Mouse (Mus musculus) spleen, embryonic (tissue): ENCODE data around the gene Wfdc13.
"Not testable (repeated sequence)": the region's sequence is repeated elsewhere in the genome, so short reads cannot be mapped to it uniquely, and the experiment has no call there.

Experiments
- CTCF ChIA-PET: fragments of 350-600 bp; sonication (Branson Sonifier 250); formaldehyde crosslinking; loops from one replicate; lab custom pipeline; 2022; lab: Charles Lee

The Wfdc13 gene

DNA sequence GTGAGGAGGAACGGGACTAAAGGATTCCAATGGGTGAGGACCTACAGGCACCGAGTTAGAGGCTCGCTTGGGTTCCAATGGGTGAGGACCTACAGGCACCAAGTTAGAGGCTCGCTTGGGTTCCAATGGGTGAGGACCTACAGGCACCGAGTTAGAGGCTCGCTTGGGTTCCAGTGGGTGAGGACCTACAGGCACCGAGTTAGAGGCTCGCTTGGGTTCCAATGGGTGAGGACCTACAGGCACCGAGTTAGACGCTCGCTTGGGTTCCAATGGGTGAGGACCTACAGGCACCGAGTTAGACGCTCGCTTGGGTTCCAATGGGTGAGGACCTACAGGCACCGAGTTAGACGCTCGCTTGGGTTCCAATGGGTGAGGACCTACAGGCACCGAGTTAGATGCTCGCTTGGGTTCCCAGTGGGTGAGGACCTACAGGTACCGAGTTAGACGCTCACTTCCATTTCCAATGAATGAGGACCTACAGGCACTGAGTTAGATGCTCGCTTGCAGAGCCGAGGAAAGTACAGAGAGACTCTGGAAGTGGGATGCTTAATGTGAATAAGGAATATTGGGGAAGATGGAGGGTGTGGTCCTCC lies 31.4 kb downstream of the Wfdc13 start:
- CTCF ChIA-PET, result not testable (repeated sequence)

DNA sequence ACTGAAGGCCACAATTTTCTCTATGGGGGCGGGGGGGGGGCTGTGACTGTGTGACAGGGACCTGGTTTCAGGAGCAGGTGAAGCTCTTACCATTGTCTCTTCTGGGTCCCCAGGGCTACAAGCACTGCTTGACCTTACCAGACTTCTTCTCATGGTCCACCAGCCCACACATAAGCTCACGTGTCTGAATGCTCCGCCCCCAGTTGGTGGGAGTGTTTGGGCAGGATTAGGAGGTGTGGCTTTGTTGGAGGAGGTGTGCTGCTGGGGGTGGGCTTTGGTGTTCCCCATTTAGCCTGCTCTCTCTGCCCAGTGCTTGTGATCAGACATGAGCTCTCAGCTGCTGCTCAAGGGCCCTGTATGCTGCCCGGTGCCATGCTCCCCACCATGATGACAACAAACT lies 38.4 kb downstream of the Wfdc13 start:
- CTCF ChIA-PET, result no interaction called here

DNA sequence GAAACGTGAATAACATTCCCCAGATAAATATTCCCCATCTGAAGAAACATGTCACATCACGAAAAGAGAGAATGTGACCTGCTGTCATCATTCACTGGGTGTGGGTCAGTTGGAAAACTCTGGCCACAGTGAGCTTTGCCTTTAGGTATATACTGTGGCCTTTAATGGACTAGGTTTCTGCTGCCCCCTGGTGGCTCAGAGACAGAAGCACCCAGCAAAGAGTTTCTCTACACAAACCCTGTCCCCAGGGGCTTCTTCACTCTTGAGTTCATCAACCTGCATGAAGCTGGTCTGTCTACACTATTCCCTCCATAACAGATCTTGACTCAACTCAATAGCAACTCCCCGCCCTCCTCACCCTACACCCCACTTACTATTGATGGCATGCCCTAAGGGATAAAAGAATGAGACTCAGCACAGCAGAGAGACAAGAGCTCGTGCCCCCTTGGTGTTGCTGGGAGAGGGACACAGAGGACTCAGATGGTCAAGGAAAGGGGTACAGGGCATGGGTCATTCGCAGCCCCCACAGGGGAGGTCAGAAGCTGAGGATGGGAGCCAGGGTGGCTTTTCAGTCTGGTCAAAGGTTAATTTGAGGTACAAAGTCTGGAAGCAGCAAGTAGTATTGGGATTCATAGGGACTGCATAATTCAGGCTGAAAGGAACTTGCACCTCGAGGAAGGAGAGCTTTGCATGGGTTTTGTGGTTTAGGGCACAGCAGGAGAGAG lies 41.1 kb downstream of the Wfdc13 start:
- CTCF ChIA-PET, result interaction anchor here (0.6 to 0.7 kb wide), 2 partner anchors 202 to 283 kb away, joined by 3 to 4 read pairs; no protein-coding TSS in a partner anchor

DNA sequence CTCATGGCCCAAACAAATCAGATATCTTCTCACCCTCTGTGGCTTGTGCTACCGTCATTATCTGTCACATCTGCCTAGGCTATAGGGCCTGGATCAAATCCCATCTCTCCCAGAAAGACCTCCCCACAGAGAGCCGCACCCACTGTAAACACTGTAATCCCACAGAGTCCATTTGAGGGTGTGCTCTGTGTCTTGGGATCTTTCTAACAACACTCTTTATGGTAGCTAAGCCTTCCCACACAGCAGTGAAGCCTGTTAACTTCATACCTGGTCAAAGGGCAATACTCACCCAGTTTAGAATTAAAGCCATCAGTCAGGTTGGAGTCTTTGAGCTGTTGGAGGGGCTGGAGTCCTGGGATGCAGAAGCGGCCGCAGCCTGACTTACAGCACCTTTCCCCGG lies 46.8 kb downstream of the Wfdc13 start:
- CTCF ChIA-PET, result no interaction called here

DNA sequence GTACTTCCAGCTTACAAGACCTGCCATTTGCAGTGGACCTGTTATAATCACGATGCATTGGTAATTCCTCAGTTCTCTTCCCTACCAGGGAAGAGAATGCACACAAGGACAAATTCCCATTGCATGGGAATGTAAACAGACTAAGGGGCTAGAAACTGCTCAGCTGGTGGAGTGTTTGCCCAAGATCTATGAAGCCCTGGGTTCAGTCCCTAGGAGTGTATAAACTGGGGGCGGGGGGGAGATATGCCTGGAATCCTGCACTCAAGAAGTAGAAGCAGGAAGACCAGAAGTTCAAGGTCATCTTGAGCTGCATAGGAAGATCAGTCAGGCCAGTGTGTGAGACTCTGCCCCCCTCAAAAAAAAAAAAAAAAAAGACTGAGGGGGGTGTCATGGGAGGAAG lies 48.4 kb downstream of the Wfdc13 start:
- CTCF ChIA-PET, result no interaction called here

DNA sequence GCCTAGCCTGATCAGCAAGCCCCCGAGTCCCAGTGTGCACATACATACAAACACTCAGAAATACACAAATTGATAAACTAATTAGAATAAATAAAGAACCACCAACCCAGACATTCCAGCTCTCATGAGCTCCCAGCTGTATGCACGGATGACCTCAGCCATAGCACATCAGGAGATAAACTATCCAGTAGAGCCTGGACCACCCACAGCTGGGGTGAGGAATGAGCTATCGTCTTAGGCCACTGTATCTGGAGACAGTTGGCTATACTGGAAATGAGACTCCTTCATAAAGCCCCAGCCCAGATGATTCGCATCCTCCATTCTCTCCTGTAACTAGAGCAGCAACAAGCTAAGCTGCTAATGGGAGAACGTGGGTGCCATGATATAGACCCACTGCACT lies 49.9 kb downstream of the Wfdc13 start:
- CTCF ChIA-PET, result no interaction called here

DNA sequence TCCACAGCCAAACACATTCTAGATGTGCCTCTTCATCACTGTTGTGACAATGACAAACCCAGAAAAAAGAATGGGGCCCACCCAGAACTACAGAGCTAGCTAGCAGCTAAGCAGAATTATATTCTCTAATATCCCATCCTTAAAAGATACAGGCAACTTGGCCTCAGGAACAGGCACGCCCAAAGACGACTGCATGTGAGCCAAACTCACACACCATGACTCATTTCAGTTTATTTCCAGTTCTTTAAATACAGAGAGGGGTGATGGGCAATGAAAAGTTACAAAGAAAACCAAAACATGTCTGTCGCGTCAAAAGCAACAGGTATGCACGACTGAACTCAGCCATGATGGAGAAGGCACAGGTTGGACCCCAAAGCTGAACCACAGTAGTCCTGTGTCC lies 50.5 kb downstream of the Wfdc13 start:
- CTCF ChIA-PET, result no interaction called here
